Mouse (Mus musculus) heart, adult 9 months (tissue): ENCODE results near the gene Agbl3.

Source experiments
- DNase-seq, 2 experiments: peaks; one replicate each; pipeline ENCODE4 v3.0.0; 2022; ENCODE audit warnings: low spot score in 2 of 2

Gene Agbl3

GRCm38 (mm10) chr6:34796881-34797280, 16.6 kb downstream of the Agbl3 start:
- DNase-seq: peak; percentile 12 to 15

- DNase-seq: no peak
These were observed 17.7 kb downstream of the Agbl3 start for GRCm38 (mm10) chr6:34797887-34798286.

DNA sequence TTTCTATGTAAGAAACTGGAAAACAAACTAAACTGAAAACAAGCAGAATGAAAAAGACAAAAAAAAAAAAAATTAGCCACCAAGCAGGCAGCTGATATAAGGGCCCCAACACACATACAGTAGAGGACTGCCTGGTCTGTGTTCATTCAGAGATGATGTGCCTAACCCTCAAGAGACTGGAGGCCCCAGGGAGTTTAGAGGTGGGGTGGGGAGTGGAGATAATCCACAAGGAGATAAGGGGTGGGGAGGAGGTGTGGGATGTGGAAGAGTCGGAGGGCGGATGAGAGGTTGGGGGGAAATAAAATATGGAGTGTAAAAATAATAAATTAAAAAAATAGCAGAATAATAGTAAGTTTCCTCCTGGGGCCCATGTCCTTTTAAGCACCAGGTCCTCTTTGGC, 25.4 kb downstream of the Agbl3 start:
- no peak for DNase-seq

- no peak for DNase-seq
These were observed 30.4 kb downstream of the Agbl3 start for GRCm38 (mm10) chr6:34810651-34811050.

- no peak for DNase-seq
These were observed 44.2 kb downstream of the Agbl3 start for GRCm38 (mm10) chr6:34824406-34824805.

DNA sequence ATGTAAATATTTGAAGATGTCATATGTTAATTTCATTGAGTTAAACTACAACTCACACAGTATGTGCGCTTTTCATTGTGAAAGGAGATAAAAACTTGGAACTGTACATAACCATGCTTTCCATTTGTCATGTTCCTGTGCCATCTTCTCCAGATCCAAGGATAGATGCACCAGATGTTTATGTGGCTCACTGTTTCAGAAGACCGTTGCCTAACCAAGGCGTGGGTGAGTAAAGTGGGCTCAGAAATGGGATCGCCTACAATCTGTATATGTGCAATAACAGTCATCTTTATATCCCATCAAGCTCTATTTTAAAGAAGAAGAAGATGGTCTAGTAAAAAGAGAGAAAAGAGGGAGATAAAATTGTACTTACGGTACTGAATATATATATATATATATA, 52.1 kb downstream of the Agbl3 start:
- no peak for DNase-seq

DNA sequence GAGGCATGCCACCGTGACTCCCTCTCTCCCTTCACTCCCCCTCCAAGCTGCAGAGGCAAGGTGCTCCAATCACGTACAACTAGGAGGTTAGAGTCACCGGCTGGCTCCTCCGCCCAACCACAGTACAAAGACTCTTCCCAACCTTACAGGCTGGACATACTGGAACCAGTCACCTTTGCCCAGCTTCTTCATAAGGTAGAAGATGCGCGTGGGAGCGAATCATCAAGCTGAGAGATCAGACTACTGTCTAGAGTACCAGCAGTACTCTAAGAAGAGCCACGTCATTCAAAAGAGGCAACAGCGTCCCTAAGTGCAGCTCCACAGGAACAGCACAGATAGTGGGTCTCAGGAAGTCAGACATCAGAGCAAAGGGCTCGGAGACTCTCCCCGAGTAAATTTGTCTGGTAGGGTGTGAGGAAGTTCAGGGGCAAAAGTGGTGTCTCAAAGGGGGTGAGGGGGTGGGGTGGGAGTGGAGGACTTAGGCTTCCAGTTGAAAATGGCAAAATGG, 81.4 kb downstream of the Agbl3 start:
- no peak for DNase-seq

- no peak for DNase-seq
These were observed 82.1 kb downstream of the Agbl3 start for GRCm38 (mm10) chr6:34862381-34862780.

GRCm38 (mm10) chr6:34862791-34863403, 82.7 kb downstream of the Agbl3 start, which contains the start of gene Tmem140:
Gene Tmem140, plus strand, starts transcription at chr6:34863146.
- DNase-seq: peak; percentile 80 to 81

GRCm38 (mm10) chr6:34863786-34864514, 83.7 kb downstream of the Agbl3 start:
- no peak for DNase-seq

- no peak for DNase-seq
These were observed 85.0 kb downstream of the Agbl3 start for GRCm38 (mm10) chr6:34865213-34865612.

DNA sequence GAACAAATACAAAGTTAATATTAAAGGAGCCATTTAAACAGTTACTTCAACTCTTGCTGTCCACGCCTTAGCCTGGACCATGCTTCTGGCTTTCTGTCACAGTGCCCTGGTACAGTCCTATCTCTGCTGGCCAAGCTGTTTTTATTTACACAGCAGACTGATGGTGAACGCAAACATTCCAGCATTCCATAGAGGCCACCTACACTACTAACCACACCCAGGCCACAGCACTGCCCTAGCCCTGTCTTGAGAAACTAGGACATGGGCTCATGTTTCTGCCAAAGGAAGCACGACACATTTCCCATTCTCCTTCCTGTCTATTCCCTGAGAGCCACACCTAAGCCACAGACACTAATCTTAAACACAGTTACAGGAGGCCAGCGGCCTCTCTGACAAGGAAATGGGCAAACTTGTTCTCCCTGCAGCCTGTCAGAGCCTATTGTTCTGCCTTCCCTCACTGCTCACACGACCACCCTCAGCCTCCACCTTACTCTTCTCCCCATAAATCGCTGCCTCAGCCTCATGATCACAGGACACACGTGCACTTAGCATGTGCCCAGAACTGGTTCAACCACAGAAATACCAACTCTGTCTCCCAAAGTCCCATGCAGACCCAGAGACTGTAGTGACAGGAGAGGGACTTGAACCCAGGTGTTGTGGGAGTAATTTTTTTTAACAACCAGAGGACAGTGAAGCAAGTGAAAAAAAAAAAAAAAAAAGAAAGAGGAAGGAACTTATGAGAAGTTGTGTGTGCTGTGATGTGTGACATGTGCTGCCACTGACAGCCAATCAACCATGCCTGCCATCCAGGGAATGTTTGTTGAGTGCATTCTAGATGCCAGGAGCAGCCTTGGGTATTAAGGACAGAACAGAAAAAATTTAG, 85.7 kb downstream of the Agbl3 start:
- peak; percentile 78 to 90 for DNase-seq

DNA sequence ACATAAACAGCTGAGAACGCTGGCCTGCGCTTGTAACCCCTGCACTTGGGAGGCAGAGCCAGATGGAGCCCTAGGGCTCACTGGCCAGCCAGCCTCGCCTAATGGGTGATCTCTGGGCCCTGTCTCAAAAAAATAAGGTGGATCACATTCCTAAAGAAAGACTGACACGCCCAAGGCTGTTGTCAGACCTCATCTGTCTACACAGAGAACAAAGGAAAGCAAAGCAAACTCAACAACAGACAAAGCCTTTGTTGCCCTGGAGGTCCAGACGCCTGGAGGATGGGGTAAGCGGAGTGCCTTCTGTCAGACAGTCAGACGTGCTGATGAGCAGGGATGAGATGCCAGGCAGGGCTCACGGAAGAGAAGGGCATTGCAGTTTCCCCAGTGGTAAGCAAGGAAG, 86.6 kb downstream of the Agbl3 start:
- DNase-seq: no peak

- no peak for DNase-seq
These were observed 87.2 kb downstream of the Agbl3 start for GRCm38 (mm10) chr6:34867301-34867994.

GRCm38 (mm10) chr6:34867995-34868350, 87.7 kb downstream of the Agbl3 start:
- no peak for DNase-seq

GRCm38 (mm10) chr6:34868507-34869217, 88.4 kb downstream of the Agbl3 start:
- DNase-seq: no peak

- DNase-seq: no peak
These were observed 89.1 kb downstream of the Agbl3 start for GRCm38 (mm10) chr6:34869225-34869915.

DNA sequence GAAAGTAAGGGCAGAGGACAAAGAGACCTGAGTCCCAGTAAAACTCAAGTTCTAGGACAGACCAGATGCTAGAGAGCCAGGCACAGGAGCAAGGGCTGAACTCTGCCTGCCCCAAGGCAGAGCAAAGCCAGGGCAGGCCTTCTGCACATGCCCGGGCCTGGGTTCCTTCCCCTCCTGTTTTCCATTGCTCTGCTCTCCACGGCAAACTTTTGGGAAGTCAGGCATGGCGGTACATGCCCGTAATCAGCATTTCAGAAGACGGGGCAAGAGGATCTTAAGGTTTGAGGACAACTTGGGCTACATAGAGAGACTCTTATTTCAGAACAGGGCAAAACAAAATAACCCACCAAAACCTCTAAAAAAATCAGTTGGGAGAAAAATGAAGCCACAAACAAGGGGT, 89.9 kb downstream of the Agbl3 start:
- DNase-seq: no peak

- DNase-seq: no peak
These were observed 90.5 kb downstream of the Agbl3 start for GRCm38 (mm10) chr6:34870724-34871123.

GRCm38 (mm10) chr6:34871929-34872328, 91.7 kb downstream of the Agbl3 start:
- DNase-seq: no peak
